Mouse (Mus musculus) c-Kit-positive CD71-negative TER-119-negative erythroid progenitor cells, embryonic 14.5 days (primary cell): ENCODE results near the gene Rims3.

ENCODE experiments used
- DNase-seq: peaks from one replicate; pipeline ENCODE4 v3.0.0-alpha.2; 2013; ENCODE audit warnings: low read depth

The Rims3 gene

GRCm38 (mm10) chr4:120854588-120855319, at the start of gene Rims3:
Rims3 (plus strand) TSS chr4:120854816.
- peak; percentile 10 for DNase-seq

GRCm38 (mm10) chr4:120805816-120806215, 48.8 kb upstream of the Rims3 start:
- DNase-seq: no peak

- DNase-seq: no peak
Observed at GRCm38 (mm10) chr4:120813762-120814161, 40.9 kb upstream of the Rims3 start.

GRCm38 (mm10) chr4:120814171-120814570, 40.4 kb upstream of the Rims3 start:
- no peak for DNase-seq

GRCm38 (mm10) chr4:120815163-120815562, 39.5 kb upstream of the Rims3 start:
- DNase-seq: no peak

- DNase-seq: peak; percentile 78
Observed at GRCm38 (mm10) chr4:120815622-120816334, 38.8 kb upstream of the Rims3 start.

- no peak for DNase-seq
Observed at GRCm38 (mm10) chr4:120817002-120817774, 37.4 kb upstream of the Rims3 start.

- DNase-seq: no peak
Observed at GRCm38 (mm10) chr4:120817951-120818350, 36.7 kb upstream of the Rims3 start.

- no peak for DNase-seq
Observed at GRCm38 (mm10) chr4:120819296-120819695, 35.3 kb upstream of the Rims3 start.

- DNase-seq: no peak
Observed at GRCm38 (mm10) chr4:120819871-120820270, 34.7 kb upstream of the Rims3 start.

- no peak for DNase-seq
Observed at GRCm38 (mm10) chr4:120822191-120822911, 32.3 kb upstream of the Rims3 start.

- DNase-seq: peak; percentile 82
Observed at GRCm38 (mm10) chr4:120825100-120825553, 29.5 kb upstream of the Rims3 start.

- peak; percentile 99 for DNase-seq
Observed at GRCm38 (mm10) chr4:120825577-120826326, 28.9 kb upstream of the Rims3 start.

GRCm38 (mm10) chr4:120826418-120826817, 28.2 kb upstream of the Rims3 start:
- no peak for DNase-seq

GRCm38 (mm10) chr4:120830767-120831166, 23.8 kb upstream of the Rims3 start:
- DNase-seq: no peak

GRCm38 (mm10) chr4:120831472-120831871, 23.1 kb upstream of the Rims3 start, which contains the start of gene Nfyc:
Nfyc (minus strand) TSS chr4:120831572.
- no peak for DNase-seq

GRCm38 (mm10) chr4:120841342-120841741, 13.3 kb upstream of the Rims3 start:
- DNase-seq: no peak

GRCm38 (mm10) chr4:120844423-120845082, 10.1 kb upstream of the Rims3 start:
- DNase-seq: peak; percentile 24

GRCm38 (mm10) chr4:120845098-120845497, 9.5 kb upstream of the Rims3 start:
- DNase-seq: peak; percentile 17

GRCm38 (mm10) chr4:120848909-120849308, 5.7 kb upstream of the Rims3 start:
- DNase-seq: no peak
